Mouse (Mus musculus): Measurements from ENCODE around the gene Nab1. TPM values are rescaled to one million over a fixed set of nuclear protein-coding genes. Genes with fewer than 3 reads are reported as not detected.

The Nab1 gene
- polyA plus RNA-seq, 1 experiment from 2014 or later = 13.5 TPM

DNA sequence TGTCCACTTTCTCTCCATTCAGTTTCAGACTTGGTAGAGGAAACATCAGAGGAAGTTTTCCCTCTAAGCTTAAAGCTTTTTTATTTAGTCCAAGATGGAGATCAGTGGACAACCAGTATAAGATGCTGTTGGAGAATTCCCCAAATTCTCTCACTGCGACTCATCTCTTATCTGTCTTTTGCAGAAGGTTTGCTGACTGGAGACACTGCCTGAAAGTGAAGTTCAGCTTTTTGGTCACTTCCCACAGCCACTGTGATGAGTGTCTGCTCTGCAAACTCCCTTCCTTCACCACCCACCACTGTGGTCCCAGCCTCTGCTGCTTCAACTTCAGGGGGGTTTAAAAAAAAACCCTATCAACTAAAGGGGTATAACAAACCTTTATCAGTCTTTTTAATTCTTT lies 70.4 kb downstream of the Nab1 start:
- no peak for DNase-seq (ENCODE audit: low spot score)
- no peaks in the 10 kb centered on the region for H3K9me3 ChIP-seq (ENCODE audit: control insufficient read depth, low read length)
- no peak for ATAC-seq (ENCODE audit: low FRiP score, low TSS enrichment)
- H3K4me1 ChIP-seq (replicated peaks; ENCODE audit: control insufficient read depth, insufficient read depth) = no peaks in the 10 kb centered on the region
- 74% methylated on average over 1 of the region's 1 CpGs for WGBS
- TF ChIP-seq EP300 (optimal IDR thresholded peaks at IDR 0.05) = no peak
- no peak for TF ChIP-seq CTCF (IDR thresholded peaks at IDR 0.05; ENCODE audit: low read depth)
- H3K27me3 ChIP-seq (ENCODE audit: control insufficient read depth, insufficient read depth, low read length) = no peaks in the 10 kb centered on the region
- no peaks in the 10 kb centered on the region for H3K36me3 ChIP-seq (ENCODE audit: control insufficient read depth, insufficient read depth, low read length)
- no peak overlapping the region for H3K9ac ChIP-seq (ENCODE audit: low read length)
- H3K4me2 ChIP-seq (replicated peaks; ENCODE audit: low read depth) = no peak overlapping the region
- no peak overlapping the region for H3K27ac ChIP-seq (replicated peaks)
- no peak overlapping the region for H3K4me3 ChIP-seq (ENCODE audit: low read depth, low read length)

DNA sequence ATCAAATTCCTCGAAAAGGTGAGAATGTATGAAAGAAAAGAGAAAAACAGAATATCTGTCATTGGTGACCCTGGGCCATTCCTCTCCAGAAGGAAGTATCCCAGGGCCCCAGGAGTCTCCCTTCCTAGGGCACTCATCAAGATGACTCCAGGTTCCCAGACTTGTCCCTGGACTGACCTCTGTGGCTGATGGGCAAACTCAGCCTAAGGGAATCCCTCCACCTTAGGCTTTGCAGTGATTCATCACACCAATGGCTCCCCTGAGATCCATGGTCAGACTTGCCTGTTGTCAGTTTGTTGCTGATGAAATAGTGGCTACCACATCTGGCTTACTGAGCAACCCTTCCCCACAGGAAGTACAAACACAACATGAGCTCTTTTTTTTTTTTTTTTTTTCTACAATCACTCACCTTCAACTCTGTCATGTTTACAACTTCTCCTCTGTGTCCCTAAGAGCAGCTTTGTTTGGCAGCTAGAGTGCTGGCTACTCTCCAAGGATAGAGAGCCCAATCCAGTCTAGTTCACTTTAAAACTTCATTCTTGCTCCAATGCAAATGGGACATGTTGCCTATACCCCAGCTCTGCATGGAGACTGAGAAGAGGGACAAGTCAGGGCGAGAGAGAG lies 72.5 kb downstream of the Nab1 start:
- Histone ChIP-seq H3K4me2 (replicated peaks; ENCODE audit: low read depth) (no peak overlapping the region), H3K9me3 (ENCODE audit: control insufficient read depth, low read length) (no peaks in the 10 kb centered on the region), H3K27me3 (ENCODE audit: control insufficient read depth, insufficient read depth, low read length) (no peaks in the 10 kb centered on the region), H3K27ac (replicated peaks) (no peak overlapping the region), H3K9ac (ENCODE audit: low read length) (no peak overlapping the region), H3K4me3 (ENCODE audit: low read depth, low read length) (no peak overlapping the region), H3K36me3 (ENCODE audit: control insufficient read depth, insufficient read depth, low read length) (no peaks in the 10 kb centered on the region), H3K4me1 (replicated peaks; ENCODE audit: control insufficient read depth, insufficient read depth) (no peaks in the 10 kb centered on the region)
- no peak for TF ChIP-seq EP300 (optimal IDR thresholded peaks at IDR 0.05)
- TF ChIP-seq CTCF (IDR thresholded peaks at IDR 0.05; ENCODE audit: low read depth) = no peak
- DNase-seq (ENCODE audit: low spot score) (no peak), ATAC-seq (ENCODE audit: low FRiP score, low TSS enrichment) (no peak)
- 66% methylated on average over 2 of the region's 2 CpGs for WGBS

DNA sequence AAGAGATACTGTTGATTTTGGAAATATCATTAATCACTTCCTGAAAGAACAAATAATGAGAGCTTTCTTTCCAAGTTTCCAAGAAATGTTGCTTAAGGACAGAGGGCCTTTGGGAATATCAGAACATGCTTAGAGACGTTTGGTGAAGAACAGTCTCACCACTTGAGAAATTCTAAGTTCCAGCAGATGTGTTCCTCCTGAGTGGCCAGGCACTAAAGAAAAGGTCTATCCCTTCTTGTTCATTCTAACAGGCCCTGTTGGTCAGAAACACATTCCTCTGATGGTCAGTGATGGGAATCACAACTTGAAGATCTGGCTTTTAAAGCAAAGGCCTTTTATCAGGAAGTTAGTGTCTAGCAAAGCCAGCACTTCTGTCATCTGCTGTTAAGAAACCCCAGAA lies 76.6 kb downstream of the Nab1 start:
- Histone ChIP-seq H3K36me3 (ENCODE audit: control insufficient read depth, insufficient read depth, low read length) (no peaks in the 10 kb centered on the region), H3K4me3 (ENCODE audit: low read depth, low read length) (no peak overlapping the region), H3K9me3 (ENCODE audit: control insufficient read depth, low read length) (no peaks in the 10 kb centered on the region), H3K27me3 (ENCODE audit: control insufficient read depth, insufficient read depth, low read length) (no peaks in the 10 kb centered on the region), H3K9ac (ENCODE audit: low read length) (no peak overlapping the region), H3K27ac (replicated peaks) (no peak overlapping the region), H3K4me2 (replicated peaks; ENCODE audit: low read depth) (no peak overlapping the region), H3K4me1 (replicated peaks; ENCODE audit: control insufficient read depth, insufficient read depth) (no peaks in the 10 kb centered on the region)
- WGBS = 53% methylated on average over 1 of the region's 1 CpGs
- TF ChIP-seq CTCF (IDR thresholded peaks at IDR 0.05; ENCODE audit: low read depth) = no peak
- TF ChIP-seq EP300 (optimal IDR thresholded peaks at IDR 0.05) = no peak
- no peak for ATAC-seq (ENCODE audit: low FRiP score, low TSS enrichment)
- DNase-seq (ENCODE audit: low spot score) = no peak

DNA sequence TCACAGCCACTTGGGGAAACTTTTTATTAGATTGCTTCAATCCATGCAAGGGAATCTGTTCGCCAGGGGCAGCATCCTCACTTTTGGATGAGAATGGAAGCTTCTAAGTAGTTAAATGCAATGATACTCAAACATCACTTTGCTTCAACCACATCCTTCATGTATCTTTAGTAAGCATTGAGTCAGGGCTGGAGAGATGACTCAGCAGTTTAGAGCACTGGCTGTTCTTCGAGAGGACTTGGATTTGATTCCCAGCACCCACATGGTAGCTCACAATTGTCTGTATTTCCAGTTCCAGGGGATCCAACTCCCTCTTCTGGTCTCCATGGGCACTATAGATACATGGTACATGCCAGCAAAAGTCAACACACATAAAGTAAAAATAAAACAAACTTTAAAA lies 77.4 kb downstream of the Nab1 start:
- TF ChIP-seq EP300 (optimal IDR thresholded peaks at IDR 0.05) = no peak
- no peak for TF ChIP-seq CTCF (IDR thresholded peaks at IDR 0.05; ENCODE audit: low read depth)
- DNase-seq (ENCODE audit: low spot score) (no peak), ATAC-seq (ENCODE audit: low FRiP score, low TSS enrichment) (no peak)
- H3K4me1 ChIP-seq (replicated peaks; ENCODE audit: control insufficient read depth, insufficient read depth) = no peaks in the 10 kb centered on the region
- H3K27me3 ChIP-seq (ENCODE audit: control insufficient read depth, insufficient read depth, low read length) = no peaks in the 10 kb centered on the region
- no peak overlapping the region for H3K4me2 ChIP-seq (replicated peaks; ENCODE audit: low read depth)
- H3K36me3 ChIP-seq (ENCODE audit: control insufficient read depth, insufficient read depth, low read length) = no peaks in the 10 kb centered on the region
- WGBS = 83% methylated on average over 2 of the region's 2 CpGs
- H3K4me3 ChIP-seq (ENCODE audit: low read depth, low read length) = no peak overlapping the region
- H3K9me3 ChIP-seq (ENCODE audit: control insufficient read depth, low read length) = no peaks in the 10 kb centered on the region
- H3K9ac ChIP-seq (ENCODE audit: low read length) = no peak overlapping the region
- no peak overlapping the region for H3K27ac ChIP-seq (replicated peaks)

DNA sequence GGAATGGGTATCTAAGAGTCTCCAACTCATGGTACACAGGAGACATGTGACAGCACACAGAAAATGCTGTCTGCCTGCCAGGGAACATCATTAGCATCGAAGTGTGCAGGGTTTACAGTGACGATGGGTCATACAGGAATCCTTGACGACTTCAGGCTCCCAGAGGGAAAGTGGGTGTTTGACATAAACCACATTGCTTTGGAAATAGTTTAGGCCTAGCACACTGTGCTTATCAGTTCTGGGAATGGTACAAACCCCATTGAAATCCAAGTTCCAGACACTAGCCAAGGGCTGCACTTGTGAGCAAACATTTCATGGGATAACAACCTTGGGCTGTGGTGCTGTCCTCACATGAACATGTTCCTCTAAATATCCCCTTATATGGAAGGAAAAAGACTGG lies 78.3 kb downstream of the Nab1 start:
- Histone ChIP-seq H3K4me3 (ENCODE audit: low read depth, low read length) (no peak overlapping the region), H3K27ac (replicated peaks) (no peak overlapping the region), H3K9me3 (ENCODE audit: control insufficient read depth, low read length) (no peaks in the 10 kb centered on the region), H3K27me3 (ENCODE audit: control insufficient read depth, insufficient read depth, low read length) (no peaks in the 10 kb centered on the region), H3K4me1 (replicated peaks; ENCODE audit: control insufficient read depth, insufficient read depth) (no peaks in the 10 kb centered on the region), H3K4me2 (replicated peaks; ENCODE audit: low read depth) (no peak overlapping the region), H3K9ac (ENCODE audit: low read length) (no peak overlapping the region), H3K36me3 (ENCODE audit: control insufficient read depth, insufficient read depth, low read length) (no peaks in the 10 kb centered on the region)
- WGBS = 57% methylated on average over 3 of the region's 3 CpGs
- ATAC-seq (ENCODE audit: low FRiP score, low TSS enrichment) (no peak), DNase-seq (ENCODE audit: low spot score) (no peak)
- TF ChIP-seq CTCF (IDR thresholded peaks at IDR 0.05; ENCODE audit: low read depth) = no peak
- no peak for TF ChIP-seq EP300 (optimal IDR thresholded peaks at IDR 0.05)

DNA sequence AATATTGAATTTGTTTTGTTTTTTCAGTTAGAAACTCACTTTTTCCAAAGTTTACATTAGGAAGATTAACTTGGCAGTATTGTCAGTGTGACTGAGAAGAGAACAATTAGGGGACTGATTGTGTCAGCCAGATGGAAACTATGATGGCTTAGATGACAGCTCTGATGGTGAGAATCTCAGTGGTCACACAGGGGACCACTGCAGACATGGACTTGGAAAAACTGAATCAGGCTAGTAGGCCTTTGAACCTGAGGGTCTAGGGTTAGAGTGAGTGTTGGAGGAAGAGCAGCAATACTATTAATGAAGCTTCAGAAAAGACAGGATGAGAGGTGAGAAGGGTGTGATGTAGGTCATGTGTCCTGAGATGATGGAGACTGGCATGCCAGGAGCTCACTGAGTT lies 78.9 kb downstream of the Nab1 start:
- no peak for DNase-seq (ENCODE audit: low spot score)
- no peak overlapping the region for H3K4me3 ChIP-seq (ENCODE audit: low read depth, low read length)
- no peaks in the 10 kb centered on the region for H3K36me3 ChIP-seq (ENCODE audit: control insufficient read depth, insufficient read depth, low read length)
- H3K4me2 ChIP-seq (replicated peaks; ENCODE audit: low read depth) = no peak overlapping the region
- no peaks in the 10 kb centered on the region for H3K9me3 ChIP-seq (ENCODE audit: control insufficient read depth, low read length)
- no peaks in the 10 kb centered on the region for H3K27me3 ChIP-seq (ENCODE audit: control insufficient read depth, insufficient read depth, low read length)
- H3K27ac ChIP-seq (replicated peaks) = no peak overlapping the region
- TF ChIP-seq EP300 (optimal IDR thresholded peaks at IDR 0.05) (no peak), CTCF (IDR thresholded peaks at IDR 0.05; ENCODE audit: low read depth) (no peak)
- ATAC-seq (ENCODE audit: low FRiP score, low TSS enrichment) = no peak
- no peaks in the 10 kb centered on the region for H3K4me1 ChIP-seq (replicated peaks; ENCODE audit: control insufficient read depth, insufficient read depth)
- no peak overlapping the region for H3K9ac ChIP-seq (ENCODE audit: low read length)

Data from stomach, postnatal 0 days (tissue).